Mouse (Mus musculus): ENCODE data around the gene Platr25.

- no peak for TF ChIP-seq CTCF (IDR thresholded peaks at IDR 0.05; ENCODE audit: extremely low read depth, insufficient read depth, low read length)
- no peak for TF ChIP-seq POLR2A (IDR thresholded peaks at IDR 0.05; ENCODE audit: extremely low read depth, insufficient read depth, low read length)
Observed at GRCm38 (mm10) chr13:62653369-62653743, 107.2 kb downstream of the Platr25 start.
